Mouse (Mus musculus): ENCODE data around the gene Prss57.

GRCm38 (mm10) chr10:79797326-79797725 lies 6.6 kb upstream of the Prss57 start:
- TF ChIP-seq POLR2A (IDR thresholded peaks at IDR 0.05; ENCODE audit: control insufficient read depth, low read depth, low read length) (no peak), CTCF (IDR thresholded peaks at IDR 0.05; ENCODE audit: control insufficient read depth, insufficient read depth, insufficient replicate concordance, low read depth, low read length) (no peak)

Data from testis, adult 2 months (tissue).